Mouse (Mus musculus): ENCODE results near the gene Sugp2. TPM values are rescaled to one million over a fixed set of nuclear protein-coding genes. Genes with fewer than 3 reads are reported as not detected.

Sugp2 gene
- 75.9 and 76.7 TPM in 2 replicates for polyA plus RNA-seq (2015; fragmentation: Nextera tagmentation; extraction: Ambion mirVana)

GRCm38 (mm10) chr8:70234080-70234780 is at the start of gene Sugp2, which contains the start of gene Armc6:
Gene Sugp2 (plus strand): TSS chr8:70234226.
Gene Armc6 (minus strand): TSS chr8:70234466.
- under 1% methylated on average over 59 of the region's 67 CpGs for WGBS
- no peaks in the 10 kb centered on the region for H3K27me3 ChIP-seq
- H3K36me3 ChIP-seq (ENCODE audit: poor library complexity, severe bottlenecking), result peaks cover 49% of the 10 kb centered on the region
- peak within 1 kb of the TSS; percentile 85 for H3K4me3 ChIP-seq
- no peaks in the 10 kb centered on the region for H3K9me3 ChIP-seq (replicated peaks)
- peak; percentile 97 for ATAC-seq
- H3K27ac ChIP-seq, result peak within 1 kb of the TSS; percentile 88
- H3K4me2 ChIP-seq, result peak within 1 kb of the TSS; percentile 94
- H3K4me1 ChIP-seq, result peaks cover 30% of the 10 kb centered on the region
- H3K9ac ChIP-seq, result peak within 1 kb of the TSS; percentile 95

- WGBS, result 69% methylated on average over 7 of the region's 7 CpGs
- ATAC-seq, result no peak
Observed at GRCm38 (mm10) chr8:70188707-70189106, 45.3 kb upstream of the Sugp2 start.

GRCm38 (mm10) chr8:70193238-70193637 is 40.8 kb upstream of the Sugp2 start:
- peak overlapping the region; percentile 16; the same call in 1 of the 2 replicates for H3K9ac ChIP-seq
- WGBS, result 74% methylated on average over 5 of the region's 5 CpGs
- peaks cover 7% of the 10 kb centered on the region; the same call in 1 of the 2 replicates for H3K4me1 ChIP-seq
- no peak for ATAC-seq
- no peak overlapping the region for H3K27ac ChIP-seq
- H3K9me3 ChIP-seq (replicated peaks), result no peaks in the 10 kb centered on the region
- H3K36me3 ChIP-seq (ENCODE audit: poor library complexity, severe bottlenecking), result no peaks in the 10 kb centered on the region
- H3K4me2 ChIP-seq, result no peak overlapping the region
- H3K4me3 ChIP-seq, result no peak overlapping the region
- no peaks in the 10 kb centered on the region for H3K27me3 ChIP-seq

More at GRCm38 (mm10) chr8:70188707-70189106, 45.3 kb upstream of the Sugp2 start:
- H3K9ac ChIP-seq, result no peak overlapping the region
- no peaks in the 10 kb centered on the region for H3K4me1 ChIP-seq
- no peak overlapping the region for H3K27ac ChIP-seq
- no peak overlapping the region for H3K4me2 ChIP-seq
- H3K4me3 ChIP-seq, result no peak overlapping the region
- 0 out of 2 replicates have a peak, but pooled peaks cover 4% of the 10 kb centered on the region for H3K36me3 ChIP-seq (ENCODE audit: poor library complexity, severe bottlenecking)
- no peaks in the 10 kb centered on the region for H3K9me3 ChIP-seq (replicated peaks)
- H3K27me3 ChIP-seq, result no peaks in the 10 kb centered on the region

GRCm38 (mm10) chr8:70194191-70194590 is 39.8 kb upstream of the Sugp2 start:
- Histone ChIP-seq H3K4me3 (no peak overlapping the region), H3K9me3 (replicated peaks) (no peaks in the 10 kb centered on the region), H3K9ac (no peak overlapping the region; the same call in 1 of the 2 replicates), H3K4me2 (no peak overlapping the region), H3K27me3 (no peaks in the 10 kb centered on the region), H3K4me1 (peaks cover 12% of the 10 kb centered on the region; the same call in 1 of the 2 replicates), H3K27ac (no peak overlapping the region), H3K36me3 (ENCODE audit: poor library complexity, severe bottlenecking) (no peaks in the 10 kb centered on the region)
- WGBS, result 89% methylated on average over 3 of the region's 3 CpGs
- ATAC-seq, result no peak

GRCm38 (mm10) chr8:70195762-70196161 is 38.3 kb upstream of the Sugp2 start:
- no peak overlapping the region for H3K4me3 ChIP-seq
- ATAC-seq, result no peak
- H3K9ac ChIP-seq, result no peak overlapping the region
- H3K4me2 ChIP-seq, result no peak overlapping the region
- 76% methylated on average over 2 of the region's 2 CpGs for WGBS
- H3K27me3 ChIP-seq, result no peaks in the 10 kb centered on the region
- H3K36me3 ChIP-seq (ENCODE audit: poor library complexity, severe bottlenecking), result no peaks in the 10 kb centered on the region
- H3K4me1 ChIP-seq, result peaks cover 20% of the 10 kb centered on the region; the same call in 1 of the 2 replicates
- H3K27ac ChIP-seq, result no peak overlapping the region
- H3K9me3 ChIP-seq (replicated peaks), result no peaks in the 10 kb centered on the region

- H3K4me2 ChIP-seq, result no peak overlapping the region
- H3K4me1 ChIP-seq, result peaks cover 21% of the 10 kb centered on the region; the same call in 1 of the 2 replicates
- 35% methylated on average over 7 of the region's 7 CpGs for WGBS
- H3K9me3 ChIP-seq (replicated peaks), result no peaks in the 10 kb centered on the region
- H3K27me3 ChIP-seq, result no peaks in the 10 kb centered on the region
- H3K9ac ChIP-seq, result peak overlapping the region; percentile 34
- no peak for ATAC-seq
- no peak overlapping the region for H3K4me3 ChIP-seq
- H3K27ac ChIP-seq, result no peak overlapping the region
- H3K36me3 ChIP-seq (ENCODE audit: poor library complexity, severe bottlenecking), result no peaks in the 10 kb centered on the region
Observed at GRCm38 (mm10) chr8:70197603-70198002, 36.4 kb upstream of the Sugp2 start.

- 72% methylated on average over 5 of the region's 5 CpGs for WGBS
- peak overlapping the region; percentile 48 for H3K27ac ChIP-seq
- ATAC-seq, result peak; percentile 67
Observed at GRCm38 (mm10) chr8:70200098-70200681, 33.8 kb upstream of the Sugp2 start.

GRCm38 (mm10) chr8:70201417-70201816 is 32.6 kb upstream of the Sugp2 start:
- WGBS, result 90% methylated on average over 3 of the region's 3 CpGs
- ATAC-seq, result no peak
- no peak overlapping the region for H3K27ac ChIP-seq

More at GRCm38 (mm10) chr8:70200098-70200681, 33.8 kb upstream of the Sugp2 start:
- Histone ChIP-seq H3K4me1 (peaks cover 21% of the 10 kb centered on the region; the same call in 1 of the 2 replicates), H3K4me3 (no peak overlapping the region), H3K9me3 (replicated peaks) (no peaks in the 10 kb centered on the region), H3K36me3 (ENCODE audit: poor library complexity, severe bottlenecking) (no peaks in the 10 kb centered on the region), H3K9ac (no peak overlapping the region), H3K27me3 (no peaks in the 10 kb centered on the region), H3K4me2 (no peak overlapping the region)

GRCm38 (mm10) chr8:70203072-70203471 is 31.0 kb upstream of the Sugp2 start:
- Histone ChIP-seq H3K9ac (no peak overlapping the region), H3K36me3 (ENCODE audit: poor library complexity, severe bottlenecking) (no peaks in the 10 kb centered on the region), H3K27ac (no peak overlapping the region), H3K4me2 (no peak overlapping the region), H3K4me3 (no peak overlapping the region), H3K9me3 (replicated peaks) (no peaks in the 10 kb centered on the region), H3K4me1 (peaks cover 15% of the 10 kb centered on the region; the same call in 1 of the 2 replicates), H3K27me3 (0 out of 2 replicates have a peak, but pooled peaks cover under 1% of the 10 kb centered on the region)
- 77% methylated on average over 4 of the region's 4 CpGs for WGBS
- ATAC-seq, result no peak

More at GRCm38 (mm10) chr8:70201417-70201816, 32.6 kb upstream of the Sugp2 start:
- H3K36me3 ChIP-seq (ENCODE audit: poor library complexity, severe bottlenecking), result no peaks in the 10 kb centered on the region
- no peaks in the 10 kb centered on the region for H3K9me3 ChIP-seq (replicated peaks)
- H3K27me3 ChIP-seq, result no peaks in the 10 kb centered on the region
- H3K4me3 ChIP-seq, result no peak overlapping the region
- H3K4me1 ChIP-seq, result peaks cover 21% of the 10 kb centered on the region; the same call in 1 of the 2 replicates
- no peak overlapping the region for H3K4me2 ChIP-seq
- H3K9ac ChIP-seq, result no peak overlapping the region

GRCm38 (mm10) chr8:70204757-70205156 is 29.3 kb upstream of the Sugp2 start:
- no peak overlapping the region for H3K27ac ChIP-seq
- H3K27me3 ChIP-seq, result peaks cover 15% of the 10 kb centered on the region
- peaks cover 9% of the 10 kb centered on the region; the same call in 1 of the 2 replicates for H3K4me1 ChIP-seq
- WGBS, result 80% methylated on average over 1 of the region's 1 CpGs
- no peaks in the 10 kb centered on the region for H3K36me3 ChIP-seq (ENCODE audit: poor library complexity, severe bottlenecking)
- no peak for ATAC-seq
- H3K4me2 ChIP-seq, result no peak overlapping the region
- H3K4me3 ChIP-seq, result no peak overlapping the region
- no peaks in the 10 kb centered on the region for H3K9me3 ChIP-seq (replicated peaks)
- H3K9ac ChIP-seq, result no peak overlapping the region

GRCm38 (mm10) chr8:70208130-70208529 is 25.9 kb upstream of the Sugp2 start:
- H3K4me3 ChIP-seq, result no peak overlapping the region
- no peak overlapping the region for H3K4me2 ChIP-seq
- WGBS, result 21% methylated on average over 1 of the region's 1 CpGs
- no peaks in the 10 kb centered on the region for H3K9me3 ChIP-seq (replicated peaks)
- no peak overlapping the region for H3K27ac ChIP-seq
- no peak overlapping the region for H3K9ac ChIP-seq
- no peaks in the 10 kb centered on the region for H3K36me3 ChIP-seq (ENCODE audit: poor library complexity, severe bottlenecking)
- peaks cover 10% of the 10 kb centered on the region for H3K4me1 ChIP-seq
- H3K27me3 ChIP-seq, result peaks cover 31% of the 10 kb centered on the region
- no peak for ATAC-seq

- Histone ChIP-seq H3K27ac (no peak overlapping the region), H3K4me1 (peaks cover 13% of the 10 kb centered on the region), H3K9ac (no peak overlapping the region), H3K4me2 (peak overlapping the region; percentile 96; the same call in 1 of the 2 replicates), H3K27me3 (peaks cover 41% of the 10 kb centered on the region), H3K36me3 (ENCODE audit: poor library complexity, severe bottlenecking) (no peaks in the 10 kb centered on the region), H3K9me3 (replicated peaks) (no peaks in the 10 kb centered on the region), H3K4me3 (0 out of 2 replicates have a peak overlapping the region, but pooled peaks have one; percentile 60)
- no peak for ATAC-seq
- 39% methylated on average over 8 of the region's 8 CpGs for WGBS
Observed at GRCm38 (mm10) chr8:70210538-70210937, 23.5 kb upstream of the Sugp2 start.

Measured in forebrain, embryonic 13.5 days (tissue).